Mouse (Mus musculus): ENCODE results near the gene Atp9a. TPM values are rescaled to one million over a fixed set of nuclear protein-coding genes. Genes with fewer than 3 reads are reported as not detected.

The Atp9a gene
- polyA plus RNA-seq, 1 experiment, result 29.9 TPM

- Histone ChIP-seq H3K36me3 (ENCODE audit: control insufficient read depth, insufficient read depth, low read length) (no peaks in the 10 kb centered on the region), H3K27me3 (ENCODE audit: control insufficient read depth, insufficient read depth, low read length) (no peaks in the 10 kb centered on the region), H3K27ac (ENCODE audit: control insufficient read depth, insufficient read depth, low read length) (no peak overlapping the region), H3K4me3 (ENCODE audit: control insufficient read depth, insufficient read depth, low read length) (no peak overlapping the region), H3K4me1 (replicated peaks; ENCODE audit: control insufficient read depth, insufficient read depth, low read length) (peaks cover 6% of the 10 kb centered on the region)
- 87% methylated on average over 9 of the region's 9 CpGs for WGBS
- DNase-seq, result no peak
- TF ChIP-seq POLR2A (IDR thresholded peaks at IDR 0.05; ENCODE audit: control insufficient read depth, extremely low read depth, insufficient read depth, low read length, poor library complexity), result no peak
- TF ChIP-seq CTCF (IDR thresholded peaks at IDR 0.05; ENCODE audit: borderline replicate concordance, control insufficient read depth, extremely low read depth, insufficient read depth, low read length, poor library complexity), result no peak
These were observed 134.1 kb downstream of the Atp9a start for GRCm38 (mm10) chr2:168608125-168608564.

- H3K27ac ChIP-seq (ENCODE audit: control insufficient read depth, insufficient read depth, low read length), result no peak overlapping the region
- no peak for DNase-seq
- no peaks in the 10 kb centered on the region for H3K36me3 ChIP-seq (ENCODE audit: control insufficient read depth, insufficient read depth, low read length)
- H3K27me3 ChIP-seq (ENCODE audit: control insufficient read depth, insufficient read depth, low read length), result peaks cover 9% of the 10 kb centered on the region; the same call in 1 of the 2 replicates
- WGBS, result 22% methylated on average over 16 of the region's 16 CpGs
- TF ChIP-seq POLR2A (IDR thresholded peaks at IDR 0.05; ENCODE audit: control insufficient read depth, extremely low read depth, insufficient read depth, low read length, poor library complexity) (no peak), CTCF (IDR thresholded peaks at IDR 0.05; ENCODE audit: borderline replicate concordance, control insufficient read depth, extremely low read depth, insufficient read depth, low read length, poor library complexity) (no peak)
- H3K4me3 ChIP-seq (ENCODE audit: control insufficient read depth, insufficient read depth, low read length), result no peak overlapping the region
- H3K4me1 ChIP-seq (replicated peaks; ENCODE audit: control insufficient read depth, insufficient read depth, low read length), result peaks cover 12% of the 10 kb centered on the region
These were observed 137.5 kb downstream of the Atp9a start for GRCm38 (mm10) chr2:168604655-168605070.

GRCm38 (mm10) chr2:168602387-168602741 lies 139.8 kb downstream of the Atp9a start:
- DNase-seq, result no peak
- H3K27ac ChIP-seq (ENCODE audit: control insufficient read depth, insufficient read depth, low read length), result no peak overlapping the region
- H3K36me3 ChIP-seq (ENCODE audit: control insufficient read depth, insufficient read depth, low read length), result no peaks in the 10 kb centered on the region
- no peak overlapping the region for H3K4me3 ChIP-seq (ENCODE audit: control insufficient read depth, insufficient read depth, low read length)
- H3K27me3 ChIP-seq (ENCODE audit: control insufficient read depth, insufficient read depth, low read length), result peaks cover 9% of the 10 kb centered on the region; the same call in 1 of the 2 replicates
- peaks cover 12% of the 10 kb centered on the region for H3K4me1 ChIP-seq (replicated peaks; ENCODE audit: control insufficient read depth, insufficient read depth, low read length)
- TF ChIP-seq POLR2A (IDR thresholded peaks at IDR 0.05; ENCODE audit: control insufficient read depth, extremely low read depth, insufficient read depth, low read length, poor library complexity) (no peak), CTCF (IDR thresholded peaks at IDR 0.05; ENCODE audit: borderline replicate concordance, control insufficient read depth, extremely low read depth, insufficient read depth, low read length, poor library complexity) (no peak)
- WGBS, result 93% methylated on average over 12 of the region's 12 CpGs

- peaks cover 12% of the 10 kb centered on the region for H3K4me1 ChIP-seq (replicated peaks; ENCODE audit: control insufficient read depth, insufficient read depth, low read length)
- no peak for TF ChIP-seq CTCF (IDR thresholded peaks at IDR 0.05; ENCODE audit: borderline replicate concordance, control insufficient read depth, extremely low read depth, insufficient read depth, low read length, poor library complexity)
- TF ChIP-seq POLR2A (IDR thresholded peaks at IDR 0.05; ENCODE audit: control insufficient read depth, extremely low read depth, insufficient read depth, low read length, poor library complexity), result no peak
- no peaks in the 10 kb centered on the region for H3K36me3 ChIP-seq (ENCODE audit: control insufficient read depth, insufficient read depth, low read length)
- H3K27me3 ChIP-seq (ENCODE audit: control insufficient read depth, insufficient read depth, low read length), result peaks cover 9% of the 10 kb centered on the region; the same call in 1 of the 2 replicates
- no peak within 1 kb of the TSS for H3K27ac ChIP-seq (ENCODE audit: control insufficient read depth, insufficient read depth, low read length)
- DNase-seq, result no peak
- 22% methylated on average over 56 of the region's 56 CpGs for WGBS
- no peak within 1 kb of the TSS; the same call in 1 of the 2 replicates for H3K4me3 ChIP-seq (ENCODE audit: control insufficient read depth, insufficient read depth, low read length)
These were observed 140.5 kb downstream of the Atp9a start, which contains the start of gene Nfatc2 for GRCm38 (mm10) chr2:168601491-168602386. Gene Nfatc2 (minus strand): TSS chr2:168601657.

DNA sequence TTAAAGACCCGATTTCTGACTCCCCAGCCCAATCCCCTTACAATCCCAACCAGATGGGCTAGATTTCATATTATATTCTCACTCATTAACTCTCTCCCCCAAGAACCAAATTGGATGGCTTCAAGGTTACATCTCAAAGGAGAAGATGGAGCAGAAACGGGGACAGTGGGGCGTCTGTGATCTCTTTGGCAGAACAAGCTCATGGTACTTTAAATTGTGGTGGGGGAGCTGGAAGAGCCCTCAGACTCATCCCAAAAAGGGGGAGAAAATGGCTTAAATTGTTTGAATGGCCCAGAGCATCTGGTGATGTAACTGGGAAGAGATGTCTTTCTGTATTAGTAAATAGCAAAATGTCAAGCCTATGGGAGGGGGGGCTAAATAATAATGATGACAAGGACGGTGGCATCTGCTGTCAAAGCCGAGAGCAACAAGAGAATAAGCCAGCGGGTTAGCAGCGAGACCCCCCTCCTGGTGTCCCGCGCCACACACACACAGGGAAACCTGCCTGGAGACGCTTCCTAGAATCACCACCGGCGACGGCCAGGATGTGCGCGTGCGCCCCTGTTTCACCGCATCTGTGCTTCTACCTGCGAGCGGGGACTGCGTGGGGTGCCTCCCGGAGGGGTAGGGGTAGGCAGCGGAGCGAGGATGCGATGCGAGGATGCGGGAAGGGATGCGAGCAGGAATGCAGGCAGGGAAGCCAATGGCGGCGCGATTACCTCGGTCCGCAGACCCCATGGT lies 141.3 kb downstream of the Atp9a start:
- H3K27ac ChIP-seq (ENCODE audit: control insufficient read depth, insufficient read depth, low read length), result no peak overlapping the region
- H3K4me3 ChIP-seq (ENCODE audit: control insufficient read depth, insufficient read depth, low read length), result no peak overlapping the region; the same call in 1 of the 2 replicates
- DNase-seq, result no peak
- no peaks in the 10 kb centered on the region for H3K36me3 ChIP-seq (ENCODE audit: control insufficient read depth, insufficient read depth, low read length)
- H3K4me1 ChIP-seq (replicated peaks; ENCODE audit: control insufficient read depth, insufficient read depth, low read length), result peaks cover 19% of the 10 kb centered on the region
- 6% methylated on average over 32 of the region's 32 CpGs for WGBS
- TF ChIP-seq POLR2A (IDR thresholded peaks at IDR 0.05; ENCODE audit: control insufficient read depth, extremely low read depth, insufficient read depth, low read length, poor library complexity) (no peak), CTCF (IDR thresholded peaks at IDR 0.05; ENCODE audit: borderline replicate concordance, control insufficient read depth, extremely low read depth, insufficient read depth, low read length, poor library complexity) (no peak)
- peaks cover 9% of the 10 kb centered on the region; the same call in 1 of the 2 replicates for H3K27me3 ChIP-seq (ENCODE audit: control insufficient read depth, insufficient read depth, low read length)

GRCm38 (mm10) chr2:168595693-168596092 lies 146.5 kb downstream of the Atp9a start:
- no peak overlapping the region for H3K4me3 ChIP-seq (ENCODE audit: control insufficient read depth, insufficient read depth, low read length)
- no peak for DNase-seq
- no peaks in the 10 kb centered on the region; the same call in 1 of the 2 replicates for H3K27me3 ChIP-seq (ENCODE audit: control insufficient read depth, insufficient read depth, low read length)
- no peak overlapping the region for H3K27ac ChIP-seq (ENCODE audit: control insufficient read depth, insufficient read depth, low read length)
- no peak for TF ChIP-seq POLR2A (IDR thresholded peaks at IDR 0.05; ENCODE audit: control insufficient read depth, extremely low read depth, insufficient read depth, low read length, poor library complexity)
- TF ChIP-seq CTCF (IDR thresholded peaks at IDR 0.05; ENCODE audit: borderline replicate concordance, control insufficient read depth, extremely low read depth, insufficient read depth, low read length, poor library complexity), result no peak
- WGBS, result 12% methylated on average over 7 of the region's 7 CpGs
- no peaks in the 10 kb centered on the region for H3K36me3 ChIP-seq (ENCODE audit: control insufficient read depth, insufficient read depth, low read length)
- H3K4me1 ChIP-seq (replicated peaks; ENCODE audit: control insufficient read depth, insufficient read depth, low read length), result peaks cover 24% of the 10 kb centered on the region

Data from thymus, adult 2 months (tissue).